Mouse (Mus musculus) gastrocnemius, postnatal 25 days (tissue): ENCODE measurements around the gene Msl3l2. TPM values are rescaled to one million over a fixed set of nuclear protein-coding genes. Genes with fewer than 3 reads are reported as not detected.

Experiments
- DNase-seq: peaks from one replicate; pipeline ENCODE4 v3.0.0; 2022
- long read RNA-seq, 2 experiments: library from polyadenylated mRNA; stranded (forward); transcript quantifications; one replicate each; pipeline ENCODE4 v2.0.0; 2021
- total RNA-seq, 2 experiments: library from RNA; stranded (reverse); gene quantifications; 1 replicate in 1 of 2; 2 replicates in 1 of 2; pipeline ENCODE4 v1.2.3; 2021

Msl3l2 gene
- 1 to 10 TPM in 1 of 2 experiments, under 1 TPM in 1; 0.90 to 1.2 TPM for total RNA-seq
- long read RNA-seq, experiment 1, partial matches to known transcripts = 0 of 2 reads
- long read RNA-seq, experiment 1, other reads (novel, unspliced or antisense) = 1 of 2 reads
- long read RNA-seq, experiment 2, partial matches to known transcripts = 0 of 2 reads
- long read RNA-seq, experiment 2, other reads (novel, unspliced or antisense) = 1 of 2 reads

- peak; percentile 73 for DNase-seq
Observed at GRCm38 (mm10) chr10:56106333-56106995, at the start of gene Msl3l2. Gene Msl3l2, plus strand, starts transcription at chr10:56106917.

- DNase-seq = no peak
Observed at GRCm38 (mm10) chr10:56058979-56059422, 47.7 kb upstream of the Msl3l2 start.

GRCm38 (mm10) chr10:56061238-56061830, 45.4 kb upstream of the Msl3l2 start:
- DNase-seq = no peak

- no peak for DNase-seq
Observed at GRCm38 (mm10) chr10:56062746-56063145, 44.0 kb upstream of the Msl3l2 start.

- DNase-seq = no peak
Observed at GRCm38 (mm10) chr10:56089714-56090113, 17.0 kb upstream of the Msl3l2 start.

- no peak for DNase-seq
Observed at GRCm38 (mm10) chr10:56094586-56094985, 12.1 kb upstream of the Msl3l2 start.

GRCm38 (mm10) chr10:56096757-56097156, 10.0 kb upstream of the Msl3l2 start:
- no peak for DNase-seq

GRCm38 (mm10) chr10:56099126-56099525, 7.6 kb upstream of the Msl3l2 start:
- no peak for DNase-seq

- DNase-seq = no peak
Observed at GRCm38 (mm10) chr10:56099641-56100310, 6.9 kb upstream of the Msl3l2 start.

- DNase-seq = no peak
Observed at GRCm38 (mm10) chr10:56106996-56107334, 248 bp downstream of the Msl3l2 start.

GRCm38 (mm10) chr10:56114951-56115635, 8.4 kb downstream of the Msl3l2 start:
- peak; percentile 54 for DNase-seq

- DNase-seq = no peak
Observed at GRCm38 (mm10) chr10:56115636-56116180, 9.0 kb downstream of the Msl3l2 start.

- DNase-seq = no peak
Observed at GRCm38 (mm10) chr10:56126972-56127371, 20.3 kb downstream of the Msl3l2 start.

- DNase-seq = no peak
Observed at GRCm38 (mm10) chr10:56129642-56130041, 22.9 kb downstream of the Msl3l2 start.

GRCm38 (mm10) chr10:56137191-56137590, 30.5 kb downstream of the Msl3l2 start:
- no peak for DNase-seq

- DNase-seq = no peak
Observed at GRCm38 (mm10) chr10:56148920-56149319, 42.2 kb downstream of the Msl3l2 start.

GRCm38 (mm10) chr10:56156956-56157355, 50.2 kb downstream of the Msl3l2 start:
- DNase-seq = no peak

- no peak for DNase-seq
Observed at GRCm38 (mm10) chr10:56158207-56158606, 51.5 kb downstream of the Msl3l2 start.

GRCm38 (mm10) chr10:56158748-56159147, 52.0 kb downstream of the Msl3l2 start:
- no peak for DNase-seq

- no peak for DNase-seq
Observed at GRCm38 (mm10) chr10:56164411-56164810, 57.7 kb downstream of the Msl3l2 start.

GRCm38 (mm10) chr10:56165758-56166157, 59.0 kb downstream of the Msl3l2 start:
- DNase-seq = no peak
